Mouse (Mus musculus): ENCODE measurements around the gene L2hgdh. TPM values are rescaled to one million over a fixed set of nuclear protein-coding genes. Genes with fewer than 3 reads are reported as not detected.

L2hgdh gene
- polyA plus RNA-seq, 1 experiment: not detected

DNA sequence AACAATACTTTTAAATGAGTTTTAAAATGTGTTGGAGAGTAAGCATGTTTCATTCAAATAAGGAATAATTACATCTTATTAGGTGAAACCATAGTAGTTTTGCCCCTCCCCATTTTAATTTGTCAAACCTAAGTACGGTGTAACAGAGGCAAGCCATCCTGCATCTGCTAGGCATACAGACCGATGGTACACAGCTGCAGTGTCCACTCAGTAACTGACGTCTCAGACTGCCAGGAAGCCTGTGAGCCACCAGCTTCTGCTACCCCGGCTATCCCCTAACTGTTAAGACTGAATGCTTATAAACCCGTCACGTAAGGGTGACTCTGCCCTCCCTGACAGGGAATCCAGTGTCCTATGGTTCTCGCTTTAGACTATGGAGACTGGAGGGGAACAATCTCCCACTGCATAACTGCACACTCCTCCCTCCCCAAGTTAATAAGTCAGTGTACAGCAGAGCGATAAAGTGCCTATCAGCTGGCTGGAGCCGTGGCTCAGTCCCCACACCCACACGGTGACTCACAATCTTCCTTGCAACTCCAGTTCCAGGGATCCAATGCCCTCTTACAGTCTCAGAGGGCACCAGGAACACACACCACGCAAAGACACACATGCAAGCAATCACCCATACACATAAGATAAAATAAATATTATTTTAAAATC is 19.7 kb downstream of the L2hgdh start:
- Histone ChIP-seq H3K27ac (ENCODE audit: insufficient read depth, low read depth, low read length) (no peak overlapping the region; the same call in 1 of the 2 replicates), H3K4me1 (ENCODE audit: control insufficient read depth, insufficient read depth, low read length) (peaks cover 5% of the 10 kb centered on the region; the same call in 1 of the 2 replicates), H3K4me3 (ENCODE audit: insufficient read depth, low read depth, low read length) (no peak overlapping the region)
- TF ChIP-seq CTCF (IDR thresholded peaks at IDR 0.05; ENCODE audit: insufficient read depth, low read depth, low read length) (no peak), POLR2A (IDR thresholded peaks at IDR 0.05; ENCODE audit: insufficient read depth, low read depth, low read length) (no peak)
- WGBS: 58% methylated on average over 11 of the region's 11 CpGs

DNA sequence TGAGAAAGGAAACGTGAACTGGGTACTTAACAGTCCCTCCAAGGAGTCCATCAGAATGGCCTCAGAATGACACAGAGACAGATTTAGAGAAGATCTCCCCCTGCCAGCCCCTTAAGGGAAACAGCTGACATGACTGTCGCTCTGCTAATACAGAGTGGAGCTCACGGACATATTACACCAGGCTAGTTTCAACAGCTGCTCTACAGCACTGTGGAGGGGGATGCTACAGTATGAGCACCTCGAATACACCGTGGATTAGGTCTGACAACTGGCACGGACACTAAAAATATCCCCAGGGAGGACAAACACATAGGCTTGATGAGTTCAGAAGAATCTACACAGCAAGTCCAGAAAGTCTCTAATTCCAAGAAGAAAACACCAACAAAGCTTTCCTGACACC is 26.3 kb downstream of the L2hgdh start:
- 87% methylated on average over 6 of the region's 6 CpGs for WGBS
- TF ChIP-seq CTCF (IDR thresholded peaks at IDR 0.05; ENCODE audit: insufficient read depth, low read depth, low read length): no peak
- TF ChIP-seq POLR2A (IDR thresholded peaks at IDR 0.05; ENCODE audit: insufficient read depth, low read depth, low read length): no peak
- Histone ChIP-seq H3K4me3 (ENCODE audit: insufficient read depth, low read depth, low read length) (no peak overlapping the region), H3K4me1 (ENCODE audit: control insufficient read depth, insufficient read depth, low read length) (no peaks in the 10 kb centered on the region), H3K27ac (ENCODE audit: insufficient read depth, low read depth, low read length) (no peak overlapping the region)

DNA sequence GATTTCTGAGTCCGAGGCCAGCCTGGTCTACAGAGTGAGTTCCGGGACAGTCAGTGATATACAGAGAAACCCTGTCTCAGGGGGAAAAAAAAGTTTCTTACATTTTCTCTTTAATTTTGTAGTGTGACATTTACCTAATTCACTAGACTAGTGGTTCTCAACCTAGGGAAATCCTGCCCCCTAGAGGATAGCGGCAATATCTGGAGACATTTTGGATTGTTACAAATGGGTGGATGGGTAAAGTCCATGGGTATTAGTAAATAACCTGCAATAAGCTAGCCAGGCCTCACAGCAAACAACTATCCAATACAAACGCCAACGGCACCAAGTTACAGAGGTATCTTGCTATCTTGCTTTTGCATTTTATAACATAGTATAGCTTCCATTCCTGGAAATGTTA is 27.9 kb downstream of the L2hgdh start:
- TF ChIP-seq POLR2A (IDR thresholded peaks at IDR 0.05; ENCODE audit: insufficient read depth, low read depth, low read length): no peak
- no peak for TF ChIP-seq CTCF (IDR thresholded peaks at IDR 0.05; ENCODE audit: insufficient read depth, low read depth, low read length)
- WGBS: 79% methylated on average over 5 of the region's 5 CpGs
- H3K27ac ChIP-seq (ENCODE audit: insufficient read depth, low read depth, low read length): no peak overlapping the region
- no peak overlapping the region for H3K4me3 ChIP-seq (ENCODE audit: insufficient read depth, low read depth, low read length)
- H3K4me1 ChIP-seq (ENCODE audit: control insufficient read depth, insufficient read depth, low read length): no peaks in the 10 kb centered on the region

DNA sequence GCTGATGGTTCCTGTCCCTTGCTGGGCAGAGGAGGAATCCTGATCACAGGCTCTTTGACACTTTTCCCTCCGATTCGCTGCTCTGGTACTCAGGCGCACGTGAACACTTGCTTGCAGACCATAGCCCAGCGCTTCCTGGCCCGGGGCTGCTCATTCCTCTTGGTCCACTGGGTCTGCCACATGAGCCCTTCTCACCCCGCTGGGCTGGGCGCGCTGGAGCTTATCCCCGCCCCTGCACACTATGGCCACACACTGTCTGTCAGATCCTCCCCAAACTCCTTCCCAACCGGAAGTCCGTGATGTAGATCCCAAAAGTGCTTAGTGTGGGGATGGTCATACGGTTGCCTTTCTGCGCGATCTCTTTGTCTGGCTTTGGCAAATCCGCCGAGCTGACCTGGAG is 31.2 kb downstream of the L2hgdh start:
- Histone ChIP-seq H3K27ac (ENCODE audit: insufficient read depth, low read depth, low read length) (no peak overlapping the region), H3K4me1 (ENCODE audit: control insufficient read depth, insufficient read depth, low read length) (no peaks in the 10 kb centered on the region), H3K4me3 (ENCODE audit: insufficient read depth, low read depth, low read length) (no peak overlapping the region)
- 87% methylated on average over 17 of the region's 17 CpGs for WGBS
- no peak for TF ChIP-seq CTCF (IDR thresholded peaks at IDR 0.05; ENCODE audit: insufficient read depth, low read depth, low read length)
- no peak for TF ChIP-seq POLR2A (IDR thresholded peaks at IDR 0.05; ENCODE audit: insufficient read depth, low read depth, low read length)

DNA sequence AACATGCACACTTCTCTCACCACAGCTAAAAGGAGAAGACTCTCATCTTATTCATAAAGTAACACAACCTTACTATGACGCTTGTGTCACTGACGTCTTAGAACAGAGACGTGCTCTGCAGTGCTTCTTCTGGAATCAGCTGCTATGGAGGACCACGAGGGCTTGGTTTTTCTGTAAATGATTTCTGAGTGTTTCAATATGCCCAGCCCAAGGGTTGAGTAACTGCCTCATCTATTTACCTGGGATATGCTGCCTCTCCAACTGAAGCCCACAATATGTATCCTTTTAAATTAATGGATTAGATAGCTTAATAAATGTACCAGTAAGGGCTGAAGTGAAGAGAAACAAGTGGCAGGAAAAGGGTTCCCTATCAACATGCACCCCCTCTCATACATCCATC is 34.0 kb downstream of the L2hgdh start:
- TF ChIP-seq CTCF (IDR thresholded peaks at IDR 0.05; ENCODE audit: insufficient read depth, low read depth, low read length): no peak
- TF ChIP-seq POLR2A (IDR thresholded peaks at IDR 0.05; ENCODE audit: insufficient read depth, low read depth, low read length): no peak
- Histone ChIP-seq H3K27ac (ENCODE audit: insufficient read depth, low read depth, low read length) (no peak overlapping the region), H3K4me3 (ENCODE audit: insufficient read depth, low read depth, low read length) (no peak overlapping the region), H3K4me1 (ENCODE audit: control insufficient read depth, insufficient read depth, low read length) (no peaks in the 10 kb centered on the region)
- 97% methylated on average over 4 of the region's 4 CpGs for WGBS

DNA sequence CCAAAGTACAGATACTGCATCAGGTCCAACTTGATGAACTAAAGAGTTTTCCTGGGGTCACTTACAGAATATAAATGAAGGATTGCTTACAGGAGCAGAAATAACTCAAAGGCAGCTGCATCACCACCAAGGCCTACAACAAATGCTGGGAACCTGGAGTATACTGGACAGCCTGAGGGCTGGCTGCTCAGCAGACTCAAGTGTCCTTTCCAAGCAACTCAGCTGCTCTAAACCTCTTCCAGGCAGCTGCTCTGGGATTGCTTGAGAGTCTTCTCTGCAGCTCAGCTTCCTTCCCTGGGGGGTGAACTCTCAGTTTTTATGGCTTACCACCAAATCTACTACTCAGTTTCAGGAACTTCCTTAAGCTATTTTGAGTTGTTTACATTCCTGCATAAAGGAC is 35.6 kb downstream of the L2hgdh start:
- no peaks in the 10 kb centered on the region for H3K4me1 ChIP-seq (ENCODE audit: control insufficient read depth, insufficient read depth, low read length)
- H3K27ac ChIP-seq (ENCODE audit: insufficient read depth, low read depth, low read length): no peak overlapping the region
- no peak overlapping the region for H3K4me3 ChIP-seq (ENCODE audit: insufficient read depth, low read depth, low read length)
- TF ChIP-seq POLR2A (IDR thresholded peaks at IDR 0.05; ENCODE audit: insufficient read depth, low read depth, low read length) (no peak), CTCF (IDR thresholded peaks at IDR 0.05; ENCODE audit: insufficient read depth, low read depth, low read length) (no peak)

DNA sequence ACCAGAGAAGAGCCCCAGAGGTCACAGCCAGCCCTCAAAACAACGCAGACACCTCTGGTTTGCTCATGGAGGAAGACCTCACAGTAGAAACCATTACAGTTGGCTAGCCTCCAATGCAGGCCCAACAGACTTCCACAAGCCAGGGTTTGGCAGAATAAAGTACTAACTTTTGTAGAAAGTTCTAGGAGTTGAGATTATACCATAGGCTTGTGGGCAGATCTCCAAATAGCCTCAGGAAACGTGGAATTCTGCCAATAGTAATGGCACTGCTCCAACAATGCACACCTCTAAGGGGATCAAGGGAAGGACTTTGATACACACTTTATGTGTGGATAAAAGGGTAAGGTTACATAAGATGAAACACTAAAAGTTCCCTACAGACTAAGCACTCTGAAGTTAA is 36.3 kb downstream of the L2hgdh start:
- H3K4me1 ChIP-seq (ENCODE audit: control insufficient read depth, insufficient read depth, low read length): peaks cover 2% of the 10 kb centered on the region
- H3K4me3 ChIP-seq (ENCODE audit: insufficient read depth, low read depth, low read length): no peak overlapping the region
- 39% methylated on average over 2 of the region's 2 CpGs for WGBS
- TF ChIP-seq POLR2A (IDR thresholded peaks at IDR 0.05; ENCODE audit: insufficient read depth, low read depth, low read length) (no peak), CTCF (IDR thresholded peaks at IDR 0.05; ENCODE audit: insufficient read depth, low read depth, low read length) (no peak)
- no peak overlapping the region for H3K27ac ChIP-seq (ENCODE audit: insufficient read depth, low read depth, low read length)

DNA sequence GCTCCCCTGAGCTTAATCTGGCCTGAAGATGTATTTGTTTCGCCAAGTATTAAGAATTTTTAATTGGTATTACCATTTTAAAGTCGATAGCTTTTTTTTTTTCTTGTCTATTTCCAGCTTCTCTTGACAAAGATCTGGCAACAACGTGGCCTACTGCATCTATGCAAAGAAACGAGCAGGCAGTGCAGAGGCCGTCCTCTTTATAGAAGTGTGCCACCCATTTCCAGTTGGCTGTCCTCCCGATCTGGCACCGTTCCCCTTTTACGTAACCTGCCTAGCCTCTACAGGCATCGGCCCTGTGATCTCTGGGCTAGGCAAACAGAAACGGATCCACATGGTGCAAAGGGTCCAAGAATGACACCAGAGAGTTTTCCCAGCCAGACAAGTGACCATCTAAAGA is 41.1 kb downstream of the L2hgdh start:
- Histone ChIP-seq H3K4me3 (ENCODE audit: insufficient read depth, low read depth, low read length) (no peak overlapping the region), H3K4me1 (ENCODE audit: control insufficient read depth, insufficient read depth, low read length) (peaks cover 4% of the 10 kb centered on the region), H3K27ac (ENCODE audit: insufficient read depth, low read depth, low read length) (peak overlapping the region; percentile 57; the same call in 1 of the 2 replicates)
- no peak for TF ChIP-seq CTCF (IDR thresholded peaks at IDR 0.05; ENCODE audit: insufficient read depth, low read depth, low read length)
- no peak for TF ChIP-seq POLR2A (IDR thresholded peaks at IDR 0.05; ENCODE audit: insufficient read depth, low read depth, low read length)
- 23% methylated on average over 10 of the region's 10 CpGs for WGBS

DNA sequence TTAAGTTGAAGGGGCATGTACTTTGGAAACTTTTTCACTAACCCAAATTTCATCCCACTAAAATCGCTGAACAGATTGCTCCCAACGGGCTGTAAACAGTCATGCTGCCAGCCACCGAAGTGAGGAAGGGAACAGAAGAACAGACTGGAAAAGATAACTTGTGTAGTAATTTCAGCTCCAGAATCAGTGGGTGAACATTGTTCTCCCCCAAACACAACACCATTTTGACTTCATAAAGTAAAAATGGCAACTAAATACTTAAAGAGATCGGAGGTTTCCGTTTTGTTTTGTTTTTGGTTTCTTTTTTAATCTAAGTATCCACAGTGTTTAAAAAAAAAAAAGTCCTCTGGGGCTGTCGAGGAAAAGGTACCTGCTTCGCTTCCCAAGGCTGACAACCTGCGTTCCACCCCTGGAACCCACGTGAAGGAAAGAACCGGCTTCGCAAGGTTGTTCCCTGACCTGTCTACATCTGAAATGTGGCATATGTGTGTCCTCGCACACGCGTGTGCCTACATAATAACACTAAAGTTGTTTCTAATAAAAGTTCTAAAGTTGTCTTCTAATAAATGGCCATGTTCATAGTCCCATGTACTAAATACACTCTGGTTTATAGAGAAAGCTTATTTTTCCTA is 41.8 kb downstream of the L2hgdh start:
- peaks cover 7% of the 10 kb centered on the region for H3K4me1 ChIP-seq (ENCODE audit: control insufficient read depth, insufficient read depth, low read length)
- TF ChIP-seq POLR2A (IDR thresholded peaks at IDR 0.05; ENCODE audit: insufficient read depth, low read depth, low read length): no peak
- TF ChIP-seq CTCF (IDR thresholded peaks at IDR 0.05; ENCODE audit: insufficient read depth, low read depth, low read length): no peak
- no peak overlapping the region for H3K4me3 ChIP-seq (ENCODE audit: insufficient read depth, low read depth, low read length)
- WGBS: 48% methylated on average over 14 of the region's 14 CpGs
- no peak overlapping the region for H3K27ac ChIP-seq (ENCODE audit: insufficient read depth, low read depth, low read length)
